Mouse (Mus musculus) G1E (cell line): ENCODE measurements around the gene Olfr524. TPM values are rescaled to one million over a fixed set of nuclear protein-coding genes. Genes with fewer than 3 reads are reported as not detected.

Experiments
- ATAC-seq: 2 replicates; pipeline ENCODE4 v1.8.0; 2016; ENCODE audit warnings: mild to moderate bottlenecking; ENCODE audit not compliant: insufficient number of reproducible peaks, poor library complexity, low FRiP score, severe bottlenecking; ENCODE audit errors: extremely low read depth
- DNase-seq: peaks from one replicate; pipeline ENCODE4 v3.0.0; 2012; ENCODE audit warnings: low spot score
- H3K27me3 ChIP-seq: 2 replicates; pipeline ENCODE4 v1.6.1; 2012; ENCODE audit warnings: mild to moderate bottlenecking, low read length, inconsistent platforms; ENCODE audit not compliant: insufficient read depth
- H3K36me3 ChIP-seq: replicated peaks from 2 replicates; pipeline ENCODE3; 2012; ENCODE audit warnings: mild to moderate bottlenecking, inconsistent platforms
- H3K4me1 ChIP-seq: 2 replicates; pipeline ENCODE4 v1.6.1; 2012; ENCODE audit warnings: low read depth, low read length, inconsistent platforms, mixed read lengths; ENCODE audit not compliant: insufficient read depth
- H3K4me3 ChIP-seq: 2 replicates; pipeline ENCODE4 v1.5.1; 2012; ENCODE audit warnings: low read depth, mild to moderate bottlenecking, inconsistent platforms, low read length, moderate library complexity, mixed read lengths
- H3K9me3 ChIP-seq: replicated peaks from 2 replicates; pipeline ENCODE4 v1.6.1; 2012; ENCODE audit warnings: inconsistent platforms
- CTCF ChIP-seq: IDR thresholded peaks from 2 replicates; pipeline ENCODE4 v1.5.1; 2012; ENCODE audit warnings: low read depth, low read length, inconsistent platforms, mixed read lengths
- GATA1 ChIP-seq: IDR thresholded peaks from 2 replicates; pipeline ENCODE4 v1.6.1; 2012; ENCODE audit warnings: borderline replicate concordance, low read length, inconsistent platforms, mixed read lengths
- GATA2 ChIP-seq: IDR thresholded peaks from 2 replicates; pipeline ENCODE4 v1.6.1; 2012; ENCODE audit warnings: low read depth, low read length, inconsistent platforms, borderline replicate concordance
- POLR2AphosphoS5 ChIP-seq: IDR thresholded peaks from 2 replicates; pipeline ENCODE4 v1.6.1; 2012; ENCODE audit warnings: low read depth, low read length, inconsistent platforms; ENCODE audit not compliant: insufficient replicate concordance
- TAL1 ChIP-seq: conservative IDR thresholded peaks from 2 replicates; pipeline ENCODE4 v1.6.1; 2012; ENCODE audit warnings: low read depth, low read length, inconsistent platforms, mixed read lengths
- polyA plus RNA-seq: library from polyadenylated mRNA; stranded (reverse); fragments of >175 nt; gene quantifications from 2 replicates; pipeline ENCODE4 v1.2.3, GENCODE M21; 2012
- total RNA-seq, 2 experiments: library from RNA; stranded (forward) in 1 of 2; stranded (reverse) in 1 of 2; fragments of 200-1000 nt in 1 of 2; fragments of >200 nt in 1 of 2; fragmentation: Nextera tagmentation in 1 of 2; gene quantifications; 2 replicates each; pipeline ENCODE4 v1.2.3; 2014 to 2017

The Olfr524 gene
- total and polyA plus RNA-seq, 3 experiments = 0.05 TPM; not detected in 2

GRCm38 (mm10) chr7:140160363-140160762 is 45.4 kb downstream of the Olfr524 start:
- Histone ChIP-seq H3K4me1 (peaks cover 4% of the 10 kb centered on the region; the same call in 1 of the 2 replicates), H3K4me3 (no peak overlapping the region), H3K27me3 (peaks cover 44% of the 10 kb centered on the region), H3K9me3 (no peaks in the 10 kb centered on the region), H3K36me3 (no peaks in the 10 kb centered on the region)
- ATAC-seq (no peak; the same call in 1 of the 2 replicates), DNase-seq (no peak)
- TF ChIP-seq POLR2AphosphoS5 = no peak

- no peaks in the 10 kb centered on the region for H3K9me3 ChIP-seq
- no peaks in the 10 kb centered on the region for H3K4me1 ChIP-seq
- no peak within 1 kb of the TSS for H3K4me3 ChIP-seq
- peaks cover 37% of the 10 kb centered on the region for H3K36me3 ChIP-seq
- peaks cover 11% of the 10 kb centered on the region for H3K27me3 ChIP-seq
- TF ChIP-seq GATA1 (no peak), GATA2 (no peak), POLR2AphosphoS5 (no peak), TAL1 (no peak), CTCF (no peak)
- DNase-seq (no peak), ATAC-seq (no peak)
Measured at GRCm38 (mm10) chr7:140154218-140154927, 51.4 kb downstream of the Olfr524 start, which contains the start of gene Sprn. Gene Sprn, minus strand, starts transcription at chr7:140154877.

GRCm38 (mm10) chr7:140153829-140154217 is 51.9 kb downstream of the Olfr524 start:
- no peak for DNase-seq
- no peaks in the 10 kb centered on the region for H3K9me3 ChIP-seq
- H3K36me3 ChIP-seq = peaks cover 42% of the 10 kb centered on the region
- no peak for TF ChIP-seq GATA1
- TF ChIP-seq TAL1 = no peak
- no peak for TF ChIP-seq CTCF
- no peak for TF ChIP-seq GATA2
- no peak for TF ChIP-seq POLR2AphosphoS5
- no peak overlapping the region for H3K4me3 ChIP-seq
- no peaks in the 10 kb centered on the region for H3K4me1 ChIP-seq
- peaks cover 7% of the 10 kb centered on the region for H3K27me3 ChIP-seq
- no peak for ATAC-seq

- ATAC-seq (no peak), DNase-seq (no peak)
- H3K36me3 ChIP-seq = peaks cover 45% of the 10 kb centered on the region
- TF ChIP-seq CTCF (no peak), GATA1 (no peak), GATA2 (no peak), POLR2AphosphoS5 (no peak)
- H3K9me3 ChIP-seq = no peaks in the 10 kb centered on the region
- peaks cover 3% of the 10 kb centered on the region for H3K27me3 ChIP-seq
- no peak overlapping the region for H3K4me3 ChIP-seq
- no peaks in the 10 kb centered on the region for H3K4me1 ChIP-seq
Measured at GRCm38 (mm10) chr7:140153383-140153782, 52.4 kb downstream of the Olfr524 start.

Other genes with a start within 250 kb of the Olfr524 start
Only the 20 nearest of the 22 such genes appear.
- not detected in 2 replicates for gene Adam8, start 213.4 kb downstream of the Olfr524 start, total RNA-seq (2014; fragmentation: Nextera tagmentation)
- 0.12 and 0.76 TPM in 2 replicates for gene Adam8, start 213.4 kb downstream of the Olfr524 start, total RNA-seq (2017)
- 0.03 and 0.07 TPM in 2 replicates for gene Adam8, start 213.4 kb downstream of the Olfr524 start, polyA plus RNA-seq
- gene Zfp511, start 169.6 kb downstream of the Olfr524 start, total RNA-seq (2014; fragmentation: Nextera tagmentation) = 25.7 and 27.8 TPM in 2 replicates
- 23.8 TPM in 2 replicates for gene Zfp511, start 169.6 kb downstream of the Olfr524 start, total RNA-seq (2017)
- 15.0 and 17.4 TPM in 2 replicates for gene Zfp511, start 169.6 kb downstream of the Olfr524 start, polyA plus RNA-seq
- 46.3 and 51.8 TPM in 2 replicates for gene Tubgcp2, start 169.3 kb downstream of the Olfr524 start, total RNA-seq (2014; fragmentation: Nextera tagmentation)
- 33.9 and 41.9 TPM in 2 replicates for gene Tubgcp2, start 169.3 kb downstream of the Olfr524 start, total RNA-seq (2017)
- gene Tubgcp2, start 169.3 kb downstream of the Olfr524 start, polyA plus RNA-seq = 7.4 and 12.2 TPM in 2 replicates
- not detected in 2 replicates for gene Msx3, start 156.9 kb downstream of the Olfr524 start, total RNA-seq (2014; fragmentation: Nextera tagmentation)
- 0.11 and 0.12 TPM in 2 replicates for gene Msx3, start 156.9 kb downstream of the Olfr524 start, total RNA-seq (2017)
- gene Msx3, start 156.9 kb downstream of the Olfr524 start, polyA plus RNA-seq = not detected in 2 replicates
- gene Caly, start 123.4 kb downstream of the Olfr524 start, total RNA-seq (2014; fragmentation: Nextera tagmentation) = not detected in 2 replicates
- not detected in 2 replicates for gene Caly, start 123.4 kb downstream of the Olfr524 start, total RNA-seq (2017)
- gene Caly, start 123.4 kb downstream of the Olfr524 start, polyA plus RNA-seq = not detected in 2 replicates
- not detected in 2 replicates for gene Prap1, start 112.6 kb downstream of the Olfr524 start, total RNA-seq (2014; fragmentation: Nextera tagmentation)
- not detected in 2 replicates for gene Prap1, start 112.6 kb downstream of the Olfr524 start, total RNA-seq (2017)
- gene Prap1, start 112.6 kb downstream of the Olfr524 start, polyA plus RNA-seq = not detected in 2 replicates
- 6.7 TPM in 1 of 2 replicates, not detected in the other for gene Fuom, start 103.5 kb downstream of the Olfr524 start, total RNA-seq (2014; fragmentation: Nextera tagmentation)
- gene Fuom, start 103.5 kb downstream of the Olfr524 start, total RNA-seq (2017) = 16.0 and 17.4 TPM in 2 replicates
- gene Fuom, start 103.5 kb downstream of the Olfr524 start, polyA plus RNA-seq = 17.4 and 18.2 TPM in 2 replicates
- gene Paox, start 90.2 kb downstream of the Olfr524 start, total RNA-seq (2014; fragmentation: Nextera tagmentation) = 9.4 and 10.5 TPM in 2 replicates
- gene Paox, start 90.2 kb downstream of the Olfr524 start, total RNA-seq (2017) = 11.4 and 11.7 TPM in 2 replicates
- 3.0 and 6.0 TPM in 2 replicates for gene Paox, start 90.2 kb downstream of the Olfr524 start, polyA plus RNA-seq
- 32.6 TPM in 2 replicates for gene Echs1, start 89.5 kb downstream of the Olfr524 start, total RNA-seq (2014; fragmentation: Nextera tagmentation)
- 81.5 and 96.9 TPM in 2 replicates for gene Echs1, start 89.5 kb downstream of the Olfr524 start, total RNA-seq (2017)
- 2.2 and 5.8 TPM in 2 replicates for gene Echs1, start 89.5 kb downstream of the Olfr524 start, polyA plus RNA-seq
- 29.0 and 41.0 TPM in 2 replicates for gene Mtg1, start 68.4 kb downstream of the Olfr524 start, total RNA-seq (2014; fragmentation: Nextera tagmentation)
- 10.2 and 10.5 TPM in 2 replicates for gene Mtg1, start 68.4 kb downstream of the Olfr524 start, total RNA-seq (2017)
- gene Mtg1, start 68.4 kb downstream of the Olfr524 start, polyA plus RNA-seq = 10.5 and 11.2 TPM in 2 replicates
- gene Sprn, start 51.1 kb downstream of the Olfr524 start, total RNA-seq (2014; fragmentation: Nextera tagmentation) = not detected in 2 replicates
- 0.11 TPM in 1 of 2 replicates, not detected in the other for gene Sprn, start 51.1 kb downstream of the Olfr524 start, total RNA-seq (2017)
- not detected in 2 replicates for gene Sprn, start 51.1 kb downstream of the Olfr524 start, polyA plus RNA-seq
- gene Olfr522, start 41.2 kb downstream of the Olfr524 start, total RNA-seq (2014; fragmentation: Nextera tagmentation) = not detected in 2 replicates
- gene Olfr522, start 41.2 kb downstream of the Olfr524 start, total RNA-seq (2017) = under 0.01 and 0.05 TPM in 2 replicates
- gene Olfr522, start 41.2 kb downstream of the Olfr524 start, polyA plus RNA-seq = not detected in 2 replicates
- gene Olfr523, start 32.7 kb downstream of the Olfr524 start, total RNA-seq (2014; fragmentation: Nextera tagmentation) = not detected in 2 replicates
- 0.06 and 0.11 TPM in 2 replicates for gene Olfr523, start 32.7 kb downstream of the Olfr524 start, total RNA-seq (2017)
- not detected in 2 replicates for gene Olfr523, start 32.7 kb downstream of the Olfr524 start, polyA plus RNA-seq
- gene Cd163l1, start 12.3 kb upstream of the Olfr524 start, total RNA-seq (2014; fragmentation: Nextera tagmentation) = not detected in 2 replicates
- not detected in 2 replicates for gene Cd163l1, start 12.3 kb upstream of the Olfr524 start, total RNA-seq (2017)
- gene Cd163l1, start 12.3 kb upstream of the Olfr524 start, polyA plus RNA-seq = not detected in 2 replicates
- gene 5830411N06Rik, start 41.3 kb upstream of the Olfr524 start, total RNA-seq (2014; fragmentation: Nextera tagmentation) = not detected in 2 replicates
- gene 5830411N06Rik, start 41.3 kb upstream of the Olfr524 start, total RNA-seq (2017) = 0.05 TPM in 1 of 2 replicates, not detected in the other
- gene 5830411N06Rik, start 41.3 kb upstream of the Olfr524 start, polyA plus RNA-seq = not detected in 2 replicates
- gene Olfr525, start 114.9 kb upstream of the Olfr524 start, total RNA-seq (2014; fragmentation: Nextera tagmentation) = not detected in 2 replicates
- 0.06 and 0.16 TPM in 2 replicates for gene Olfr525, start 114.9 kb upstream of the Olfr524 start, total RNA-seq (2017)
- not detected in 2 replicates for gene Olfr525, start 114.9 kb upstream of the Olfr524 start, polyA plus RNA-seq
- not detected in 2 replicates for gene Olfr527, start 128.1 kb upstream of the Olfr524 start, total RNA-seq (2014; fragmentation: Nextera tagmentation)
- 0.06 and 0.44 TPM in 2 replicates for gene Olfr527, start 128.1 kb upstream of the Olfr524 start, total RNA-seq (2017)
- not detected in 2 replicates for gene Olfr527, start 128.1 kb upstream of the Olfr524 start, polyA plus RNA-seq
- not detected in 2 replicates for gene Olfr60, start 155.7 kb upstream of the Olfr524 start, total RNA-seq (2014; fragmentation: Nextera tagmentation)
- gene Olfr60, start 155.7 kb upstream of the Olfr524 start, total RNA-seq (2017) = 0.16 and 0.29 TPM in 2 replicates
- gene Olfr60, start 155.7 kb upstream of the Olfr524 start, polyA plus RNA-seq = not detected in 2 replicates
- gene Olfr530, start 170.4 kb upstream of the Olfr524 start, total RNA-seq (2014; fragmentation: Nextera tagmentation) = not detected in 2 replicates
- gene Olfr530, start 170.4 kb upstream of the Olfr524 start, total RNA-seq (2017) = 0.12 TPM in 1 of 2 replicates, not detected in the other
- gene Olfr530, start 170.4 kb upstream of the Olfr524 start, polyA plus RNA-seq = not detected in 2 replicates
- gene Olfr531, start 197.0 kb upstream of the Olfr524 start, total RNA-seq (2014; fragmentation: Nextera tagmentation) = not detected in 2 replicates
- gene Olfr531, start 197.0 kb upstream of the Olfr524 start, total RNA-seq (2017) = 0.11 TPM in 1 of 2 replicates, not detected in the other
- not detected in 2 replicates for gene Olfr531, start 197.0 kb upstream of the Olfr524 start, polyA plus RNA-seq